Mouse (Mus musculus) bone marrow macrophage, adult 2 months (primary cell): ENCODE data around the gene Cadps.

Experiments
- CTCF ChIP-seq: IDR thresholded peaks from 2 replicates; pipeline ENCODE4 v1.5.1; 2012; ENCODE audit warnings: low read depth, mild to moderate bottlenecking, low read length, moderate library complexity
- POLR2A ChIP-seq: IDR thresholded peaks from 2 replicates; pipeline ENCODE4 v1.6.1; 2012; ENCODE audit warnings: mild to moderate bottlenecking, low read depth, low read length, borderline replicate concordance

DNA sequence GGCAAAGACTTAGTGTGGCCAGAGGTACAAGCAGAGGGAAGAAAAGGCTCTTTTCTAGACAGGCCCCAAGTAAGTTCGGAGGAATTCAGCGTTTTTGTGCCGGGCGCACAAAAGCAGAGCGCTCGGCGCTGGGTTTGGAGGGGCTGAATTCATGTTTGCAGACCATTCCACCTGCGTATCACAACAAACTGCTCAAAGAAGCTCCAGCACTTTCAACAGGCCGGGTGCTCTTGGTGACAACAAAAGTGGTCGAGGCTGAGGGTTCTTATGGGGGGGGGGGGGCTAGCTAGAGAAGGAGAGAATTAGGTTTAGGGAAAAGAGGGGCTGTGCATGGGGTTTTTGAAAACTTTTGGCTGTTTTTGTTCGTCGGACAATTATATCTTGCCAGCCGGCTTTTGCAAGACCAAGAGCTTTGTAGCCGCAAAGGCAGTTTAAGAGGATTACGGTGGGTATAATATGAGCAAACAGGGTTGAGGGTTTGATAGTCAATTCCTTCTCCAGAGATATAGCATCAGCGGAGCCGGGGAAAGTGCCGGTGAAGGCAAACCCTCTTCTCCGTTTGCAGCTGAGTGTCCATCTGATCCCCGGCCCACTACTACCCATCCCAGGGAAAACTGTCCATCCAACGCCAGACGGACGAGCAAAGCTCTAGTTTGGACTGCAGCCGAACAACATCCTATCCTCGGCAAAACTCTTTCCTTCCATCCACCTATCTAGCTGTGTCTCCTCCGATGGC lies 475.8 kb downstream of the Cadps start:
- no peak for TF ChIP-seq POLR2A
- no peak for TF ChIP-seq CTCF
